Mouse (Mus musculus) CH12.LX (cell line): ENCODE measurements around the gene Wdfy1. TPM values are rescaled to one million over a fixed set of nuclear protein-coding genes. Genes with fewer than 3 reads are reported as not detected.

Experiments
- DNase-seq: peaks from one replicate; pipeline ENCODE4 v3.0.0-alpha.2; 2013; ENCODE audit errors: extremely low read depth
- H3K27ac ChIP-seq: 2 replicates; pipeline ENCODE4 v1.5.1; 2012; ENCODE audit warnings: low read depth, mild to moderate bottlenecking, control low read depth, moderate library complexity; ENCODE audit not compliant: insufficient read depth
- H3K27me3 ChIP-seq: replicated peaks from 2 replicates; pipeline ENCODE3; 2012; ENCODE audit warnings: inconsistent platforms
- H3K36me3 ChIP-seq, 2 experiments: replicated peaks in 1 of 2; 2 replicates each; pipeline versions ENCODE3 to v1.6.1; 2012; ENCODE audit warnings: inconsistent platforms in 1 of 2, low read length in 1 of 2, mild to moderate bottlenecking in 1 of 2, mixed read lengths in 1 of 2, moderate library complexity in 1 of 2; ENCODE audit not compliant: control insufficient read depth in 1 of 2, insufficient read depth in 1 of 2
- H3K4me1 ChIP-seq, 2 experiments: 2 replicates each; pipeline ENCODE4 v1.6.1; 2012; ENCODE audit warnings: inconsistent platforms in 1 of 2, moderate library complexity in 1 of 2; ENCODE audit not compliant: insufficient read depth in 2 of 2, control insufficient read depth in 1 of 2
- H3K4me2 ChIP-seq: 2 replicates; pipeline ENCODE4 v1.6.1; 2012; ENCODE audit warnings: low read depth, mild to moderate bottlenecking, control low read depth; ENCODE audit not compliant: poor library complexity, insufficient read depth, severe bottlenecking
- H3K4me3 ChIP-seq, 3 experiments: fragments of 150-350 bp in 1 of 3; sonication (generic) in 1 of 3; replicated peaks in 1 of 3; 2 replicates each; pipeline versions ENCODE3 to v1.5.1; 2011 to 2012; ENCODE audit warnings: low read depth in 2 of 3, low read length in 2 of 3, mild to moderate bottlenecking in 2 of 3, moderate library complexity in 2 of 3, control low read depth in 1 of 3, improper control_type of control experiment in 1 of 3, inconsistent platforms in 1 of 3, mixed read lengths in 1 of 3; ENCODE audit not compliant: poor library complexity in 1 of 3
- H3K79me2 ChIP-seq: replicated peaks from 2 replicates; pipeline ENCODE4 v1.6.1; 2012; ENCODE audit warnings: mild to moderate bottlenecking, moderate library complexity; ENCODE audit not compliant: control insufficient read depth, poor library complexity, insufficient read depth, severe bottlenecking; ENCODE audit errors: extremely low read depth
- H3K9ac ChIP-seq: 2 replicates; pipeline ENCODE4 v1.6.1; 2012; ENCODE audit warnings: low read depth, mild to moderate bottlenecking, control low read depth, moderate library complexity; ENCODE audit not compliant: insufficient read depth
- H3K9me3 ChIP-seq: replicated peaks from 2 replicates; pipeline ENCODE3; 2012; ENCODE audit warnings: low read length, inconsistent platforms, mixed read lengths
- CHD1 ChIP-seq: IDR thresholded peaks from 2 replicates; pipeline ENCODE4 v1.6.1; 2012; ENCODE audit warnings: low read depth, low read length, improper control_type of control experiment, inconsistent platforms
- CHD2 ChIP-seq: IDR thresholded peaks from 2 replicates; pipeline ENCODE4 v1.6.1; 2011; ENCODE audit warnings: low read length, improper control_type of control experiment
- E2F4 ChIP-seq: IDR thresholded peaks from 2 replicates; pipeline ENCODE4 v1.6.1; 2011; ENCODE audit warnings: low read depth, low read length, improper control_type of control experiment; ENCODE audit not compliant: insufficient replicate concordance
- EP300 ChIP-seq: IDR thresholded peaks from 2 replicates; pipeline ENCODE4 v1.6.1; 2011; ENCODE audit warnings: low read length, improper control_type of control experiment
- GABPA ChIP-seq: IDR thresholded peaks from 2 replicates; pipeline ENCODE4 v1.6.1; 2012; ENCODE audit warnings: low read depth, low read length, improper control_type of control experiment, inconsistent platforms; ENCODE audit not compliant: insufficient replicate concordance
- HCFC1 ChIP-seq: IDR thresholded peaks from 2 replicates; pipeline ENCODE4 v1.6.1; 2012; ENCODE audit warnings: low read depth, mild to moderate bottlenecking, inconsistent platforms, low read length, improper control_type of control experiment
- IRF4 ChIP-seq: IDR thresholded peaks from 2 replicates; pipeline ENCODE4 v1.6.1; 2014; ENCODE audit warnings: low read depth, mild to moderate bottlenecking, inconsistent platforms, low read length, improper control_type of control experiment
- JUN ChIP-seq: IDR thresholded peaks from 2 replicates; pipeline ENCODE4 v1.6.1; 2011; ENCODE audit warnings: low read depth, mild to moderate bottlenecking, low read length, improper control_type of control experiment, moderate library complexity; ENCODE audit not compliant: insufficient read depth
- MXI1 ChIP-seq: IDR thresholded peaks from 2 replicates; pipeline ENCODE4 v1.6.1; 2011; ENCODE audit warnings: mild to moderate bottlenecking, low read depth, low read length, improper control_type of control experiment
- NELFE ChIP-seq: IDR thresholded peaks from 2 replicates; pipeline ENCODE4 v1.6.1; 2011; ENCODE audit warnings: low read depth, low read length, improper control_type of control experiment
- NRF1 ChIP-seq: IDR thresholded peaks from 2 replicates; pipeline ENCODE4 v1.6.1; 2014; ENCODE audit warnings: low read depth, mild to moderate bottlenecking, inconsistent platforms, low read length, improper control_type of control experiment, moderate library complexity
- POLR2A ChIP-seq: IDR thresholded peaks from 2 replicates; pipeline ENCODE4 v1.6.1; 2011; ENCODE audit warnings: low read depth, mild to moderate bottlenecking, improper control_type of control experiment, low read length
- POLR2AphosphoS2 ChIP-seq: IDR thresholded peaks from 2 replicates; pipeline ENCODE4 v1.6.1; 2011; ENCODE audit warnings: low read depth, low read length, improper control_type of control experiment
- RAD21 ChIP-seq: IDR thresholded peaks from 2 replicates; pipeline ENCODE4 v1.6.1; 2011; ENCODE audit warnings: low read depth, mild to moderate bottlenecking, low read length, improper control_type of control experiment, moderate library complexity
- RCOR1 ChIP-seq: conservative IDR thresholded peaks from 2 replicates; pipeline ENCODE4 v1.6.1; 2012; ENCODE audit warnings: low read depth, mild to moderate bottlenecking, inconsistent platforms, low read length, improper control_type of control experiment
- TBP ChIP-seq: conservative IDR thresholded peaks from 2 replicates; pipeline ENCODE4 v1.6.1; 2011; ENCODE audit warnings: low read depth, low read length, improper control_type of control experiment
- TCF12 ChIP-seq: IDR thresholded peaks from 2 replicates; pipeline ENCODE4 v1.6.1; 2014; ENCODE audit warnings: low read depth, mild to moderate bottlenecking, inconsistent platforms, low read length, improper control_type of control experiment
- USF2 ChIP-seq: conservative IDR thresholded peaks from 2 replicates; pipeline ENCODE4 v1.6.1; 2011; ENCODE audit warnings: low read depth, low read length, improper control_type of control experiment
- dilution Hi-C: fragments of 300-500 bp; cut with MboI; formaldehyde crosslinking; loops from 2 replicates; pipeline ENCODE4 v1.14.3; 2020; ENCODE audit warnings: low sequenced_read_pairs; ENCODE audit not compliant: extremely low pct_unique_long_range_greater_than_20kb, extremely low pct_ligation_motif_present
- in situ Hi-C: fragments of 300-500 bp; cut with MboI; formaldehyde crosslinking; loops from 3 replicates; pipeline ENCODE4 v1.14.3; 2019; ENCODE audit warnings: low sequenced_read_pairs, low pct_ligation_motif_present, low pct_unique_long_range_greater_than_20kb, mixed read lengths
- polyA plus RNA-seq: library from polyadenylated mRNA; unstranded; fragments of >175 nt; gene quantifications from 2 replicates; pipeline ENCODE4 v1.2.1, GENCODE M21; 2012; ENCODE audit warnings: low read depth; ENCODE audit not compliant: insufficient read length
- total RNA-seq, 2 experiments: library from RNA; depleted of rRNA; stranded (reverse); fragments of 300-350 nt in 1 of 2; fragments of >200 nt in 1 of 2; gene quantifications; 2 replicates each; pipeline ENCODE4 v1.2.3; 2012 to 2014

The Wdfy1 gene
- total and polyA plus RNA-seq, 3 experiments = 56.3 to 86.3 (median 70.6) TPM

GRCm38 (mm10) chr1:79823951-79824633, 48.1 kb upstream of the Wdfy1 start:
- Histone ChIP-seq H3K27ac (no peak overlapping the region), H3K4me2 (peak overlapping the region; percentile 97), H3K79me2 (no peaks in the 10 kb centered on the region), H3K9ac (no peak overlapping the region; the same call in 1 of the 2 replicates), H3K27me3 (no peaks in the 10 kb centered on the region), H3K9me3 (no peaks in the 10 kb centered on the region), H3K4me1 (peaks cover 16 to 33% of the 10 kb centered on the region in 2 experiments), H3K4me3 (peak overlapping the region in 2 of 3 experiments; percentile 8 to 11), H3K36me3 (peaks cover 0 to 7% of the 10 kb centered on the region in 2 experiments)
- no peak for DNase-seq
- dilution Hi-C loops (no loop called here), in situ Hi-C loops (no loop called here)
- TF ChIP-seq GABPA (no peak), POLR2A (no peak), E2F4 (no peak), NELFE (no peak), TBP (no peak), POLR2AphosphoS2 (no peak), IRF4 (no peak), RAD21 (no peak), HCFC1 (no peak), USF2 (no peak), CHD1 (no peak), TCF12 (no peak), CHD2 (no peak), MXI1 (no peak), NRF1 (no peak), JUN (no peak), RCOR1 (no peak)

DNA sequence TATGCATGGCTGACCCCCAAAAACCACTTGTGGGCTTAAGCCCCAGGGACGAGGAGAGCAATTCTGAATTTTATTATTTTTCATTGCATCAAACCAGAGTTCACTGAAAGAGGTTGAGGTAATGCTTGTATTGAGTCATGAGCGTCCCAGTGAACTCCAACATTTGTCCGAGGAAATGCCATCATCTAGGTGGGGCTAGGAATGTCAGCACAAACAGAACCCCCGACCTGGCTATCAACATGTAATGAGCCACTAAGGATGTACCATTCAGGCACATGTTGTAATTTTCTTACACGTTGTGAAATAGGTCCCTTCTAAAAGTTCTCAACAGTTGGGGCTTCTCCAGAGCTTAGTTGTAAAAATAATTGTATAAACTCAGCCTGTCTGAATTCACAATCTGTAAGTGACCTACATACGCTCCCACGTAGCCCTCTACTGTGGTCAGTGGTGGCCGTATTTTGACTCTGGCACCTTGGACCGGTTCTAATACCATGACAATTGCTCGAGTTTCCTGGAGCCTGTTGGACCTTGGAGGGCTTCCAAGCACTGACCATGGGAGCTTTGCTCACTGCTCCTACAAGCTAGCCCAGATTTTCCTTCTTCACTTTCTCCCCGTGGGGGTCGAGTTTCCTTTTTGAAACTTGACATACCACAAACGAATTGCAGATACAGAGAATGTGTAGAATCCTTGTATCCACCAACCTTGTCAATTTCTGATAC, 47.0 kb upstream of the Wdfy1 start:
- TF ChIP-seq EP300 (peak; percentile 38; the same call in 1 of the 2 replicates), IRF4 (no peak)
- H3K27me3 ChIP-seq = no peaks in the 10 kb centered on the region
- no peaks in the 10 kb centered on the region for H3K9me3 ChIP-seq
- H3K27ac ChIP-seq = no peak overlapping the region
- H3K36me3 ChIP-seq = peaks cover 0 to 7% of the 10 kb centered on the region in 2 experiments
- H3K9ac ChIP-seq = no peak overlapping the region
- H3K4me2 ChIP-seq = peak overlapping the region; percentile 97
- in situ Hi-C loops (no loop called here), dilution Hi-C loops (no loop called here)
- H3K79me2 ChIP-seq = no peaks in the 10 kb centered on the region
- peaks cover 16 to 33% of the 10 kb centered on the region in 2 experiments for H3K4me1 ChIP-seq
- DNase-seq = no peak
- H3K4me3 ChIP-seq = no peak overlapping the region
